Mouse (Mus musculus) liver, embryonic 15.5 days (tissue): ENCODE data around the gene Zic5. TPM values are rescaled to one million over a fixed set of nuclear protein-coding genes. Genes with fewer than 3 reads are reported as not detected.

ENCODE experiments used
- ATAC-seq: fragments of 200-750 bp; cut with Nextera tagmentation; 2 replicates; pipeline ENCODE4 v1.8.0; 2017; ENCODE audit warnings: moderate number of reproducible peaks, mild to moderate bottlenecking, moderate library complexity; ENCODE audit not compliant: insufficient read depth
- H3K27ac ChIP-seq: fragments of 300-500 bp; sonication (generic); replicated peaks from 2 replicates; pipeline ENCODE4 v1.5.1; 2015; ENCODE audit warnings: mild to moderate bottlenecking, inconsistent platforms
- H3K27me3 ChIP-seq: fragments of 300-500 bp; sonication (generic); 2 replicates; pipeline ENCODE4 v1.6.1; 2015; ENCODE audit warnings: mild to moderate bottlenecking, inconsistent platforms
- H3K36me3 ChIP-seq: fragments of 300-500 bp; sonication (generic); replicated peaks from 2 replicates; pipeline ENCODE4 v1.6.1; 2015; ENCODE audit warnings: moderate library complexity, mild to moderate bottlenecking, inconsistent platforms
- H3K4me1 ChIP-seq: fragments of 300-500 bp; sonication (generic); replicated peaks from 2 replicates; pipeline ENCODE4 v1.6.1; 2015; ENCODE audit warnings: inconsistent platforms
- H3K4me2 ChIP-seq: fragments of 300-500 bp; sonication (generic); 2 replicates; pipeline ENCODE4 v1.6.1; 2015; ENCODE audit warnings: moderate library complexity, mild to moderate bottlenecking, inconsistent platforms
- H3K4me3 ChIP-seq: fragments of 300-500 bp; sonication (generic); replicated peaks from 2 replicates; pipeline ENCODE4 v1.5.1; 2015; ENCODE audit warnings: mild to moderate bottlenecking, inconsistent platforms
- H3K9ac ChIP-seq: fragments of 300-500 bp; sonication (generic); 2 replicates; pipeline ENCODE4 v1.6.1; 2015; ENCODE audit warnings: moderate library complexity, mild to moderate bottlenecking, inconsistent platforms
- H3K9me3 ChIP-seq: fragments of 300-500 bp; sonication (generic); replicated peaks from 2 replicates; pipeline ENCODE4 v1.6.1; 2016; ENCODE audit warnings: inconsistent platforms
- WGBS: fragments of 180-500 bp; shearing (Covaris S2); methylation state at CpG from one replicate; pipeline ENCODE4 v1.1.7; 2015; ENCODE audit warnings: mixed read lengths; ENCODE audit not compliant: insufficient replicate concordance; 5-methylcytosine and 5-hydroxymethylcytosine counted together
- polyA plus RNA-seq: library from polyadenylated mRNA; unstranded; fragments of >200 nt; fragmentation: Nextera tagmentation; extraction: Ambion mirVana; gene quantifications from 2 replicates; pipeline ENCODE4 v1.2.1, GENCODE M21; 2015

Zic5 gene
- polyA plus RNA-seq, 1 experiment from 2014 or later: not detected

DNA sequence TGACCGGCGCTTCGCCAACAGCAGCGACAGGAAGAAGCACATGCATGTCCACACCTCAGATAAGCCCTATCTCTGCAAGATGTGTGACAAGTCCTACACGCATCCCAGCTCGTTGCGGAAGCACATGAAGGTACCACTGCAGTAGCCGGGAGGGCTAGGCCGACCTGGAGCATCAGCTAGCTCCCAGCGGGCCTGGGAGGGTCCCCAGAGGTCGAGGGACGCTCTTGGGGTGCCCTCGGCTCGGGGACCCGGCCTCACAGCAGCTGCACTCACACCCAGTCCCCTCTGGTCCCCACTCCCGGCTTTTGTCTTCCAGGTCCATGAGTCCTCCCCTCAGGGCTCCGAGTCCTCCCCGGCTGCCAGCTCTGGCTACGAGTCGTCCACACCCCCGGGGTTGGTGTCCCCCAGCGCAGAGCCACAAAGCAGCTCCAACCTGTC is 13.1 kb upstream of the Zic5 start:
- ATAC-seq: no peak
- Histone ChIP-seq H3K4me3 (no peak overlapping the region), H3K36me3 (no peaks in the 10 kb centered on the region), H3K27me3 (peaks cover 100% of the 10 kb centered on the region), H3K27ac (no peak overlapping the region), H3K9me3 (no peaks in the 10 kb centered on the region), H3K4me1 (peaks cover 18% of the 10 kb centered on the region), H3K4me2 (no peak overlapping the region), H3K9ac (no peak overlapping the region)
- WGBS: under 1% methylated on average over 22 of the region's 22 CpGs

DNA sequence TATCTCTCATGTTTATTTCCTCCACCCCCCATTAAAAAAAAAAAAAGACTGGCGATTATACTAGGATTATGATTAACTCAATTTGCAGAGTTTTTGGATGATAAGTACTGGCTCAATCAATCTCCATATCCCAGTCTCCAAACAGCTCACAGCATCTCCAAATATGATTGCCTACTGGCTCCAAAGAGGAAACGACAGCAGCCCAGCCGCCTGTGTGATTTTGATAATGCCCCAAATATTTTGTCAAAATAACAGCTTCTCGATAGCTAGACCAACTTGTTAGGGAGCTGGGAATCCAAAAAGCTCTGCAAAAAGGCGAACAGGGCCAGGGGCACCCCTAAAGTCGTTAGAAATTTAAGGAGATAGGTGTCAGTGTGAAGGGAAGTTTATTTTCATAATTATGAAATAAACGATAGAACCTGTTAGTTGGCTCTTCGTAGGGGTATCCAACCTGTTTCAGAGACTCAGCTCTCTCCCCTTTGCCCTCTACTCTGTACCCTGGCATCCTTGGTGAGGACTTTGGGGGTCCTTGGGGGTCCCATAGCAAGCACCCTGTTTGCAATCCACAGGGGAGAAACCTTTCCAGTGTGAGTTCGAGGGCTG is 12.6 kb upstream of the Zic5 start:
- WGBS: 3% methylated on average over 9 of the region's 9 CpGs
- Histone ChIP-seq H3K4me1 (peaks cover 18% of the 10 kb centered on the region), H3K27ac (no peak overlapping the region), H3K4me2 (no peak overlapping the region), H3K9ac (no peak overlapping the region), H3K36me3 (no peaks in the 10 kb centered on the region), H3K4me3 (no peak overlapping the region), H3K9me3 (no peaks in the 10 kb centered on the region), H3K27me3 (peaks cover 100% of the 10 kb centered on the region)
- no peak for ATAC-seq

DNA sequence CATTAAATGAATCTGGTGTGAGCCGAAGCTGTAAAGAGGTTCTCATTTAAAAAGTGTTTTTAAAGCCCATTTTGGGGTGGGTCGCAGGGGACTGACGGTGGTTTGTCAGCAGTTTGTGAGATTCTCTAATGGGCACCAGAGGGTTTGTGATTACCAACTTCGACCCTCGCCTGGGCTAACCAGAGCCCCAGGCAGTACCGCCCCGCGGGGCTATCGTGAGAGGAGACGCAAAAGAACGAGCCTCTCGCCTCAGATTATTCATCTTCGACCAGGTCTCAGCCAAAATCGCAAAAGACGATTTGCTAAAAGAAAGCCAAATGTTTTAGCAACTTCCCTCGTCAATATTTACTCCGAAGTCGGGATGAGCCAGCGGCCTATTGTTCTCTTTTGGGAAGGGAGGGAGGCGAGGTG is 11.8 kb upstream of the Zic5 start:
- ATAC-seq: no peak
- H3K36me3 ChIP-seq: no peaks in the 10 kb centered on the region
- H3K27me3 ChIP-seq: peaks cover 100% of the 10 kb centered on the region
- H3K4me3 ChIP-seq: no peak overlapping the region
- no peaks in the 10 kb centered on the region for H3K9me3 ChIP-seq
- H3K4me1 ChIP-seq: peaks cover 18% of the 10 kb centered on the region
- H3K27ac ChIP-seq: no peak overlapping the region
- H3K9ac ChIP-seq: no peak overlapping the region
- H3K4me2 ChIP-seq: no peak overlapping the region
- 2% methylated on average over 20 of the region's 20 CpGs for WGBS

DNA sequence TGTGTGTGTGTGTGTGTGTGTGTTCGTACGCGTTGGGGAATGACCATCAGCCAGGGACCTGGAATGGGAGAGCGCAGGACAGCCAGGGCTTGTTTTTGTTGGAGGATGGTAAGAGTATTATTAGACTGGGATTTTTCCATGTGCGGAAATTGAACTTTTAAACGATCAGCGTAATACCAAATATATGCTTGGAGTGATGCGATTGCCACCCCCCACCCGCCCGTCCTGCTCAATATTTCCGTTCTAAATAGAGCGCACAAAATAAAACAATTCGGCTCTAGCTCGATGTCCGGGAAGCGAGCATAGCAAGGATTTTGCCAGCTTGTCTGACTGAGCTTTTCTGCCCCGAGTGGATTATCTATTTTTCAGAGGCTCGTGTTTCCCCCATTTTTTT is 11.3 kb upstream of the Zic5 start:
- ATAC-seq: no peak
- H3K9me3 ChIP-seq: no peaks in the 10 kb centered on the region
- 1% methylated on average over 18 of the region's 18 CpGs for WGBS
- no peaks in the 10 kb centered on the region for H3K36me3 ChIP-seq
- H3K27me3 ChIP-seq: peaks cover 100% of the 10 kb centered on the region
- peaks cover 18% of the 10 kb centered on the region for H3K4me1 ChIP-seq
- no peak overlapping the region for H3K27ac ChIP-seq
- no peak overlapping the region for H3K4me3 ChIP-seq
- H3K9ac ChIP-seq: no peak overlapping the region
- H3K4me2 ChIP-seq: no peak overlapping the region

DNA sequence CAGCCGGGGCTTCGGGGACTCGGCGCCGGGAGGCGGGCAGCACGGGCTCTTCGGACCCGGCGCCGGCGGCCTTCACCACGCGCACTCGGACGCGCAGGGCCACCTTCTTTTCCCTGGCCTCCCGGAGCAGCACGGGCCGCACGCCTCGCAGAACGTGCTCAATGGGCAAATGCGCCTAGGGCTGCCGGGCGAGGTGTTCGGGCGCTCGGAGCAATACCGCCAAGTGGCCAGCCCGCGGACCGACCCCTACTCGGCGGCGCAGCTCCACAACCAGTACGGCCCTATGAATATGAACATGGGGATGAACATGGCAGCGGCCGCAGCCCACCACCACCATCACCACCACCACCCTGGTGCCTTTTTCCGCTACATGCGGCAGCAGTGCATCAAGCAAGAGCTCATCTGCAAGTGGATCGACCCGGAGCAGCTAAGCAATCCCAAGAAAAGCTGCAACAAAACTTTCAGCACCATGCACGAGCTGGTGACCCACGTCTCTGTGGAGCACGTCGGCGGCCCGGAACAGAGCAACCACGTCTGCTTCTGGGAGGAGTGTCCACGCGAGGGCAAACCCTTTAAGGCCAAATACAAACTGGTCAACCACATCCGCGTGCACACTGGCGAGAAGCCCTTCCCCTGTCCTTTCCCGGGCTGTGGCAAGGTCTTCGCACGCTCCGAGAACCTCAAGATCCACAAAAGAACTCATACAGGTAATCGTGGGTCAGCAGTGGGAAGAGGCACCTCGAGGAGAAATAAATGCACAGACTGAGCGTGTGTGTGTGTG is 10.8 kb upstream of the Zic5 start:
- H3K27me3 ChIP-seq: peaks cover 100% of the 10 kb centered on the region
- WGBS: 2% methylated on average over 62 of the region's 62 CpGs
- H3K36me3 ChIP-seq: no peaks in the 10 kb centered on the region
- H3K4me2 ChIP-seq: peak overlapping the region; percentile 56
- H3K27ac ChIP-seq: no peak overlapping the region
- peaks cover 18% of the 10 kb centered on the region for H3K4me1 ChIP-seq
- peak overlapping the region; percentile 36 for H3K4me3 ChIP-seq
- no peak for ATAC-seq
- no peaks in the 10 kb centered on the region for H3K9me3 ChIP-seq
- H3K9ac ChIP-seq: no peak overlapping the region

DNA sequence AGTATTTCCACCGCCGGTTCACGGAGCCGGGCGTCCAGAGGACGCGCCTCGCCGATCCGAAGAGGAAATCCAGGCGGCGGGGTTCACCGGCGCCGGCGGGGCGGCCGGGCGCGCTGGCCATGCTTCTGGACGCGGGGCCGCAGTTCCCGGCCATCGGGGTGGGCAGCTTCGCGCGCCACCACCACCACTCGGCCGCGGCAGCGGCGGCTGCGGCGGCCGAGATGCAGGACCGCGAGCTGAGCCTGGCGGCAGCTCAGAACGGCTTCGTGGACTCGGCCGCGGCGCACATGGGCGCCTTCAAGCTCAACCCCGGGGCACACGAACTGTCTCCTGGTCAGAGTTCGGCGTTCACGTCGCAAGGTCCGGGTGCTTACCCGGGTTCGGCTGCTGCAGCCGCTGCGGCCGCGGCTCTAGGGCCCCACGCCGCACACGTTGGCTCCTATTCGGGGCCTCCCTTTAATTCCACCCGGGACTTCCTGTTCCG is 10.1 kb upstream of the Zic5 start:
- Histone ChIP-seq H3K27ac (no peak overlapping the region), H3K4me1 (peaks cover 18% of the 10 kb centered on the region), H3K4me2 (peak overlapping the region; percentile 56), H3K4me3 (peak overlapping the region; percentile 36), H3K9me3 (no peaks in the 10 kb centered on the region), H3K36me3 (no peaks in the 10 kb centered on the region), H3K27me3 (peaks cover 100% of the 10 kb centered on the region), H3K9ac (no peak overlapping the region)
- no peak for ATAC-seq
- WGBS: 1% methylated on average over 56 of the region's 65 CpGs

DNA sequence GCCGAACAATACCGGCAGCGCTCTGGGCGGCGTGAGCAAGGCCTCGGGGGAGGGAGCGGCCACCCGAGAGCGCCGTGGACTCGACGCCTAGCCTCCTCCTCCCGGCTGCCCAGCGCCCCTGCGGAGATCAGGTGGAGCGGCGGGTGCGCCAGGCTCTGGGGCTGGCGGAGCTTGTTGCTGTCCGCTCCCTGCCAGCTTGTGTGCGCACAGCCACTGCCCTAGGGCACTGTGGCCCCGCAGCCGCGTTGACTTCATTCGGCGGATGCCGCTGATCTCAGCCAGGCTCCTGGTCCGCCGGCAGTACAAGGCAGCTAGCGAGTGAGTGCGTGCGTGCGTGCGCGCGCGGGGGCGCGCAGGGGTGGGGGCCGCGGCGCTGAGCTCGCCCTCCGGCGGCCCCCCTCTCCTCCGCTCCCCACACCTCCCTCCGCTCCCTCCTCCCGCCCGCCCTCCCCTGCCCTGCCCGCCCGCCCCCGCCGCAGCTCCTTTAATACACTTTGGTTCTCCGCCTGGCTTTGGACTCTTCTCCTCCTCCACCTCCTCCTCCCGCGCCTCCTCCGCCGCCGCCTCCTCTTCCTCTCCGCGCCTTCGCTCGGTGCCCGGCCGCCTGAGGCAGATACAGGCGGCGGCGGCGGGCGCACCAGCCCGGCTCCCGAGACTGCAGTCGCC is 9.5 kb upstream of the Zic5 start, which contains the start of gene Zic2:
Zic2 (plus strand) TSS at position 545 of the 666 bp plus-strand sequence.
- under 1% methylated on average over 63 of the region's 73 CpGs for whole genome bisulfite sequencing
- Histone ChIP-seq H3K4me3 (peak within 1 kb of the TSS; percentile 36), H3K27me3 (peaks cover 100% of the 10 kb centered on the region), H3K4me1 (peaks cover 18% of the 10 kb centered on the region), H3K36me3 (no peaks in the 10 kb centered on the region), H3K4me2 (peak within 1 kb of the TSS; percentile 56), H3K27ac (no peak within 1 kb of the TSS), H3K9me3 (no peaks in the 10 kb centered on the region), H3K9ac (no peak within 1 kb of the TSS)
- ATAC-seq: no peak

DNA sequence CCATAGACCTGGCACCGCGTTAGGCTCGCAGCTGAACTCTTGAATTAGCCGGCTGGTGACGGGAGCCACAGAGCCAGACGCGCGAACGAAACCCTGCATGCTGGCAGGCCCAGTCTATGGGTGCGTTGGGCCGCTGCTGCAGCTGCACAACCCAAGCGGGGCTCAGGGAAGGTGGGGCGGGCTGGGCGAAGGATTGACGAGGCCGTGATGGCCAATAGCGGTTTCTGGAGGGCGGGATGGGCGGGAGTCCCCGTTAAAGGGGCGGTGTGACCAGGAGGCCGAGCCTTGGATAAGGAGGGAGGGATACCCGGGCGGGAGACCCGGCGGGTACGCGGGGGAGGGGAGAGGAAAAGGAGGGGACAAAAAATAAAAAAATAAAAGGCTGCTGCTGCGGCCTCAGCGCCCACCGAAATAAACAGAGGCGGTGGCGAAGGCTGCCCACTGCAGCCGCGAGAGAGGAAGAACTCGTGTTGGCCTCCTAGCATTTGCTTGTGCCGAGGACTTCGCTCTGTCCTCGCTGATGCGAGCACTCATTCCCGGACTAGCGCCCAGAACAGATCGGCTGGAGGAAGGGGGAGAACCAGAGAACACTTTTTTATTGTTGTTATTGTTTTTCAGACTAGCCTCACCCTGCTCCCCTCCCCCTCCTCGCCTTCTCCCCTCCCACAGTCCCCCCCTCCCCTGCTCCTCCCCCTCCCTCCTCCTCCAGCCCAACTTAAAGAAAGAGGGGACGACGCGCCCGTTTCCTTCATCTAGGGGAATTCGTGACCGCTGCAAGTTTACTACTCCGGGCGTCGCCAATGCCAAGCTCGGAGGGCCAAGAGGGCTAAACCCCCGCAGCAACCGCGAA is 8.8 kb upstream of the Zic5 start:
- ATAC-seq: no peak
- peaks cover 100% of the 10 kb centered on the region for H3K27me3 ChIP-seq
- no peaks in the 10 kb centered on the region for H3K9me3 ChIP-seq
- no peaks in the 10 kb centered on the region for H3K36me3 ChIP-seq
- H3K4me2 ChIP-seq: peak overlapping the region; percentile 56
- H3K9ac ChIP-seq: no peak overlapping the region
- WGBS: under 1% methylated on average over 56 of the region's 57 CpGs
- H3K4me3 ChIP-seq: peak overlapping the region; percentile 36; the same call in 1 of the 2 replicates
- peaks cover 18% of the 10 kb centered on the region for H3K4me1 ChIP-seq
- no peak overlapping the region for H3K27ac ChIP-seq

DNA sequence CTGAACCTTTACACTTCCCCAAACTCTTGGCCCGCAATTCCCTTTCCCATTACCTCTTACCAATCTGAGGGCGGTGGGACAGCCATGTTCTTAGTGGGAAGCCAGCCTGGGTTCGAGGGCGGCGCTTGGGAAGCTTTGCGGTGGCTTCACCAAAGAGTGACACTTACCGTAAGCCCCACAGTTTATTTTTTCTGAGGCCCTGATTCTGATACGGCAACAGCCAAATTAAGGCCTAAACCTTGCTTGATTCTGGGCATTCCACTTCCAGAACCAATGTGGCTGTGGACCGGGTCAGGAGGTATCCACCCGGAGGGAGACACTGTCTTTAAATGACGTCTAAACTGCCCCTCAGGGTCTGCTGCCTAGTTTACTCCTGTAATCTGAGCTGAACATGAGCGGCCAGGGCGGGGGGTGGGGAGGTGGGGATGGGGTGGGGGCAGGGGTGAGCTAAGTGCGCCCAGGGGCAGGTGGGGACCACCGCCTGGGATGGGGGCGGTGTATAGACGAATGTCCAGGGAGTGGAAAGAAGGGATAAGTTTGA is 7.8 kb upstream of the Zic5 start:
- H3K4me2 ChIP-seq: no peak overlapping the region
- H3K9ac ChIP-seq: no peak overlapping the region
- H3K27ac ChIP-seq: no peak overlapping the region
- no peaks in the 10 kb centered on the region for H3K9me3 ChIP-seq
- H3K4me3 ChIP-seq: no peak overlapping the region
- ATAC-seq: no peak
- H3K36me3 ChIP-seq: no peaks in the 10 kb centered on the region
- H3K27me3 ChIP-seq: peaks cover 100% of the 10 kb centered on the region
- 1% methylated on average over 17 of the region's 17 CpGs for WGBS
- H3K4me1 ChIP-seq: peaks cover 15% of the 10 kb centered on the region

DNA sequence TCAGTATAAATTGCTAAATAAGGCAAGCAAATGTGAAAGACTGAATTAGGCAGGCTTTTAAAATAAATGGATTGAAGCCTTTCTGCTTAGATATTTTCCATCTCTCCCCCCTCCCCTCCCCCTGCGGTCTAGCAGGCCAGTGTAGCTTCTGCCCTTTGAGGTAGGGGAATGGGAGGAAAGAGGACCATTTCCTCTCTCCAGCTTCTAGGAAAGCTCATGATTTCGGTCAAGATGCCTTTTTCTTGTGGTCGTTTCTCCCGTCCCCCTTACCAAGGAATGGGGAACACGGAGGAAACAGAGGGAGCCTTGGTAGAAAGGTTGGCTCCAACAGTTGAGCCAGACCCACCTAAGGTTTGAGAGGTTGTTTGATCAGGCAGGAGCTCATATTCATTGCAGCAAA is 7.2 kb upstream of the Zic5 start:
- Histone ChIP-seq H3K36me3 (no peaks in the 10 kb centered on the region), H3K27ac (no peak overlapping the region), H3K27me3 (peaks cover 100% of the 10 kb centered on the region), H3K4me2 (no peak overlapping the region), H3K9me3 (no peaks in the 10 kb centered on the region), H3K4me3 (no peak overlapping the region), H3K9ac (no peak overlapping the region), H3K4me1 (peaks cover 15% of the 10 kb centered on the region)
- WGBS: 2% methylated on average over 5 of the region's 5 CpGs
- no peak for ATAC-seq
